Mouse (Mus musculus) cerebellum, postnatal 4 days (tissue): ENCODE measurements at regions not wholly inside any gene's neighbourhood (a gene's known extent, or its start where the extent isn't known, plus 50 kb on each side); places are given as distances from the start of the nearest gene placed in this dataset.
A peak's percentile ranks its signal among the peaks of the same experiment; 100 is the strongest.

Source experiments
- DNase-seq, 2 experiments: peaks; one replicate each; pipeline ENCODE4 v3.0.0; 2022; ENCODE audit warnings: low spot score in 2 of 2, mixed read lengths in 1 of 2

- no peak for DNase-seq
Observed at GRCm38 (mm10) chr4:125936357-125936756, 88.0 kb upstream of the Csf3r start.

GRCm38 (mm10) chr4:125938186-125938585 is 86.2 kb upstream of the Csf3r start:
- no peak for DNase-seq

GRCm38 (mm10) chr4:125941266-125941665 is 83.1 kb upstream of the Csf3r start:
- no peak for DNase-seq

GRCm38 (mm10) chr4:125941916-125942315 is 82.4 kb upstream of the Csf3r start:
- DNase-seq: peak; percentile 55 to 66

GRCm38 (mm10) chr4:125945062-125945461 is 79.3 kb upstream of the Csf3r start:
- DNase-seq: no peak

- no peak for DNase-seq
Observed at GRCm38 (mm10) chr4:125959426-125959825, 64.9 kb upstream of the Csf3r start.

- DNase-seq: no peak
Observed at GRCm38 (mm10) chr4:125960704-125961279, 63.6 kb upstream of the Csf3r start.

- DNase-seq: peak; percentile 84 to 88
Observed at GRCm38 (mm10) chr4:125962677-125963076, 61.7 kb upstream of the Csf3r start.
